Mouse (Mus musculus): ENCODE data around the gene Mafk.

The Mafk gene

DNA sequence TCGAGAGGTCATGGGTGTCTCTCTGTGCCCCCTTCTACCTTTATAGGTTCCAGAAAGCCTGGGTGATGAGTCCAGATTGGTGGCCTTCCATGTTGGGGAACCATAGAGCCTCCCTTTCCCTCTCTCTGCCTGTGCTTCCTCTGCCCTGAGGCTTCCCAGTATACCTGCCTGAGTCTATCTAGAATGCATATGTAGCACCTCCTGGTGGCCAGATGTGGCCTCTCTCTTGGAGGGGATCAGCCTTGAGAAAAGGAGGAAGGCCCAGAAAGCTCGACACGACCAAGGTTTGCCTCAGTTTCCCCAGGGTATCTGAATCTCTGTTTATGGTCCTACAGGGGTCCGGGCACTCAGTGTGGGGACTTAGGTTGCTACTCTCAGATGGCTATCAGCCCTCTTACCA is 27.5 kb downstream of the Mafk start:
- peak; percentile 47 to 48 for DNase-seq (ENCODE audit: low spot score in 2 of 2)

DNA sequence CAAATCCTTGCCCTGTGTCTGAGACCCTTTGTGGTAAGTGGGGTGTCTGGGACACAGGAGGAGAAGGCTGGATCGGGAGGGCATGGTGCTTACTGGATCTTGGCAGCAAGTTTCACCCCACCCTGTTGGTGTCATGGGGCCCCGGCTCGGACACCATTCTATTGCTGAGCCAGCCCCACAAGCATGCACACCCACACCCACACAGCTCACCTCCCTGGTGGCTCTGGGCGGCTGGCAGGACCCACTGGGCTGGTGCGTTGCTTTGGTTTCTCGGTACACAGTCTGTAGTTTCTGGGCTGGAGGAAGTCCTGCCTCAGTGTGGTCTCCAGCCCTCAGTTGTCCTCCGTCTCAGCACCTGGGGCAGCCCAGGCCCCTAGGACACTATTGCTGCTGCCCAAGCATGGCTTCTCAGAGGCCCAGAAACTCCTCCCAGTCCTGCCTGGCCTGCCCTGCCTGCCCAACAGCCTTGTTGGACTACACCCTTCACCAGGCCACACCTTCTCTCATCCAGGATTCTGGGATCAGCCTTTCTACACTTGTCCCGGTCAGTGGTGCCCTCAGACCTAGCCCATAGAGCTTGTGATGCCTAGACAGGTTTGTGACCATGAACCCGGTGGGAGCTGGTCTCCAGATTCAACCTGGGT is 28.3 kb downstream of the Mafk start, which contains the start of gene Tmem184a:
Tmem184a (minus strand) TSS at position 380 of the 644 bp plus-strand sequence.
- DNase-seq (ENCODE audit: low spot score in 2 of 2) = no peak

GRCm38 (mm10) chr5:139821466-139822459 is 30.4 kb downstream of the Mafk start:
- no peak for DNase-seq (ENCODE audit: low spot score in 2 of 2)

- no peak for DNase-seq (ENCODE audit: low spot score in 2 of 2)
Measured at GRCm38 (mm10) chr5:139824531-139824930, 33.2 kb downstream of the Mafk start.

GRCm38 (mm10) chr5:139825947-139826346 is 34.6 kb downstream of the Mafk start:
- no peak for DNase-seq (ENCODE audit: low spot score in 2 of 2)

- DNase-seq (ENCODE audit: low spot score in 2 of 2) = peak; percentile 89 to 94
Measured at GRCm38 (mm10) chr5:139826357-139827055, 35.2 kb downstream of the Mafk start, which contains the start of the genes Gm26938 and Psmg3. TSS of gene Gm26938 (minus strand) at chr5:139826407. TSS of gene Psmg3 (minus strand) at chr5:139826885.

DNA sequence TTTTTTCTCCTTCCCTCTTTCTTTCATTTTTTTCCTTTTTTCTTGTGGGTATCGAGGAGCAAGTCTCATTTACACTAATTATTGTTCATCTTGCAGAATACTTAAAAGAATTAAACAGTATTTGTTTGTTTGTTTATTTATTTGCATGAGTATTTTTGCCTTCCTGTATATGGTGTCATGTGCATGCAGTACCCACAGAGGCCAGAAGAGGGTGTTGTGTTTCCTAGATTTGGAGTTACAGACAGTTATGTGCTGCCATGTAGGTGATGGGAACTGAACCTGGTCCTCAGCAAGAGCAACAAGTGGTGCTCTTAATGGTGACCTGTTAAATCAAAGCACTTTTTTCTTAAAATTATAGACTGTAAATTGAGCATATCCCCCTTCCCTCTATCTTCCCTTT is 36.3 kb downstream of the Mafk start:
- no peak for DNase-seq (ENCODE audit: low spot score in 2 of 2)

DNA sequence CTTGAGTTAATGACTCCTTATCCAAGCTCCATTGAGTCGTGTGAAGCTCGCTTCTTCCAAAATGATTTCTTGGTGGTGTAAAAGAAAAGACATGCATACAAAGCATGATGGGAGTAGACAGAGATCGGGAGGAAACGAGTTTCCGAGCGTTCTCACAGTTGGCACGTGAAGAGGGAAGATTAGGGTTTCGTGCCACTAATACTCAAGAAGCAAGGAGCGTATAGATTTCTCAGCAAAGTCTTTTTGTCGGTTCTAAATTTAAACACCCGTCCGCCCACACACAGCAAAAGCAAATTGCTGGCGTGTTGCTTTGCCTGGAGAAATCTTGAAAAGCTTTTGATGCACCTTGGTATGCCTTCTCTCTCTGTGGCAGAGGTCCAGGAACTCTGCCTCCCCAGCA is 38.1 kb downstream of the Mafk start:
- DNase-seq (ENCODE audit: low spot score in 2 of 2) = peak; percentile 62 to 63

- no peak for DNase-seq (ENCODE audit: low spot score in 2 of 2)
Measured at GRCm38 (mm10) chr5:139830734-139831133, 39.4 kb downstream of the Mafk start.

GRCm38 (mm10) chr5:139832125-139832524 is 40.8 kb downstream of the Mafk start:
- DNase-seq (ENCODE audit: low spot score in 2 of 2) = no peak

- DNase-seq (ENCODE audit: low spot score in 2 of 2) = no peak
Measured at GRCm38 (mm10) chr5:139835706-139836105, 44.4 kb downstream of the Mafk start.

GRCm38 (mm10) chr5:139838476-139838892 is 47.2 kb downstream of the Mafk start:
- peak; percentile 34 to 69 for DNase-seq (ENCODE audit: low spot score in 2 of 2)

GRCm38 (mm10) chr5:139839142-139839541 is 47.8 kb downstream of the Mafk start:
- DNase-seq (ENCODE audit: low spot score in 2 of 2) = no peak

GRCm38 (mm10) chr5:139849626-139850320 is 58.5 kb downstream of the Mafk start:
- no peak for DNase-seq (ENCODE audit: low spot score in 2 of 2)

All from right cerebral cortex, adult 2 months (tissue).